Mouse (Mus musculus) left cerebral cortex, adult 6 months (tissue): Measurements from ENCODE around the gene Hal. TPM values are rescaled to one million over a fixed set of nuclear protein-coding genes. Genes with fewer than 3 reads are reported as not detected.

Experiments used
- long read RNA-seq, 2 experiments: library from polyadenylated mRNA; unstranded; transcript quantifications; one replicate each; pipeline ENCODE4 v2.0.0; 2019 to 2020
- polyA plus RNA-seq: library from polyadenylated mRNA; unstranded; fragments of <200 nt; fragmentation: Nextera tagmentation; gene quantifications from 2 replicates; pipeline ENCODE4 v1.2.3, GENCODE M21; 2021

The Hal gene
- 0.09 TPM in 1 of 2 replicates, not detected in the other for polyA plus RNA-seq
- long read RNA-seq, experiment 1 = 0 reads
- long read RNA-seq, experiment 2 = 0 reads

DNA sequence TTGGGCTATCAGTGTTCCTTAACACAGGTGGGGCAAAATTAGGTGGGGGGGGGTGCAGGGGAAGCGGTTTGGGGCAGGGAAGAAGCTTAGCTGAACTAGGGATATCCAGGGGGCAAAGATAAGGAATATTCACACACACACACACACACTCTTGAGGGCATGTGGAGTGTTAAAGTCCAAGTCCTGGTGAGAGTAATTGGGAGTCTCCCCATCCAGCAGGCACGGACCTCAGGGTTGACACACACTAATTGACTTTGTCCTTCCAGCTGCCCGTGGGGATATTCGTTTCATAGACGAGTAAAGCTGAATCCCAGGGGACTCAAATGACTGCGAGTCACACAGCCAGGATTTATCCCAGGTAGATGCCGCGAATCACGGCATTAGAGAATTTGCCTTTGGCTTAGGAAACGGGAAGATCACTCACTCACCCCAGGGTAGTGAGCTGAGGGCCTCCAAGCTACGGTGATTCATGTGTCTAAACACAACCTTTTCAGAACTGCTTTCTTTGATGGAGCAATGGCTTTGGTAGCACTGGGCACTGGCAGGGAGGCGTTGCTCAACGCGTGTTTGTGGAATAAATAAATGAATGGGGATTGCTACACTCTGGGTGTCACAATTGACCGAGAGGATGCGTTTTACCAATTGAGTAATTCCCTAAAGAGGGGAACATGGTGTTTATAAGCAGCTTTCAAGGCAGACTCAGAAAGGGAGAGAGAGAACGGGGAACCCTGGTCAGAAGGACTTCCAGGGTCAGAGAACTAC lies at the start of gene Hal:
TSS of gene Hal (plus strand) at position 703 of the 762 bp plus-strand sequence.

DNA sequence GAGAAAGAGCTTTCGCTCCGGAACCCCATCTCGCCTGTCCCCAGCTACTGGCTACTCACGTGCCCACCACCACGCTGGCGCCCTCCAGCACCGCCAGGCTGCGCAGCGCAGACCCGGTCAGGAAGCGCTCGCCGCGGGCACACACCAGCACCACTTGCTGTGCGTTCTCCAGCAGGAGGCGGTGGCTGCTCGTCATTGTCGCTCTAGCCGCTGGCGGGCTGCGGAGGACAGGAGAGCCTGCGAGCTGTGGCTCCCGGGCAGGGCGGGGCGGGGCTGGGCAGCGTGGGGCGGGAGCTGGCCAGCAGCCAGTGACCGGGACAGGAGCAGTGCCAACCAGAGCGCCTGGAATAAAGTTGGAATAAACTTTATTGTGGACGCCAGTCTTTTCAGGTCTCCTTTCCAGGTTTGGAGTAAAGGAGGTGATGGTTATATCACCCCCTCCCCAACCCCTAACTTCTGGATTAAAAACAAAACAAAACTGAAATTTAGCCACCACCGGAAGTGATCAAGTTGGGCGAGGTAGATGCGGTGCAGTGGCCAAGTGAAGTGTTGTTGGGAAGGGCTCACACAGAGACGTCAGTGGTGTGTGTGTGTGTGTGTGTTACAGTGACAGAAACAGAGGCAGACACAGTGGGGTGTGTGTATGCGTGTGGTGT lies 51.3 kb downstream of the Hal start, which contains the start of gene Amdhd1:
TSS of gene Amdhd1 (minus strand) at position 259 of the 656 bp plus-strand sequence.

DNA sequence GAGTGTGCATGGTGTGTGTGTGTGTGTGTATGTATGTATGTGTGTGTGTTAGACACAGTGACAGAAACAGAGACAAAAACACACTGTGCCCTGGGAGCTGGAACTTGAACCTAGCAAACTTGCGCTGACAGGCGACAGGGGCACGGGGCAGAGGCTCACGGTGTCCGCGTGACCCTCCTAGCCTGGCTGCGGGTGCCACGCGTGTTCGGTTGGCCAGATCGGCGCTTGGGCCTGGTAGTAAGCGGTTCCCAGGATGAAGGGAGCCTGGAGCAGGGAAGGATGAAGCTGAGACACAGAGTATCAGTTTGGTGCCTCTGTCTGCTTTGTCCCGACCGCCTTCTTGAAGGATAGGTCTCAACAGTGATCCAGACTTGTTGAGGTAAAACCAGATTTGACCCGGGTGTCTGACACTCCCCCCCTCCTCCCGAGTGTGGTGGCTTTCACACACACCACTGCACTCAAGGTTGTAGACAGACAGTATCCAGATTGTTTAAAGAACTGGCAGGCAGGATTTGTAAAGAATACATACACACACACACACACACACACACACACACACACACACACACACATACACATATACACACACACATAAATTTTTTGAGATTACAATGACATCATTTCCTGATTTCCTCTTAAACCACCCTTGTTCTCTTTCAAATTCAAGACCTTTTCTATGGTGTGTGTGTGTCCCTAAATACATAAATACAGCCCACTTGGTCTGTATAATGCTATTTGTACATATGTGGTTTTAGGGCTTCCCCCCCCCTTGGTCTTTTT lies 52.1 kb downstream of the Hal start, which contains the start of gene Ccdc38:
TSS of gene Ccdc38 (plus strand) at position 202 of the 780 bp plus-strand sequence.

Other genes with a start within 250 kb of the Hal start
- gene Elk3, start 177.6 kb upstream of the Hal start, polyA plus RNA-seq = 2.0 TPM in 2 replicates
- gene Lta4h, start 35.4 kb upstream of the Hal start, polyA plus RNA-seq = 37.7 and 39.3 TPM in 2 replicates
- gene Amdhd1, start 51.3 kb downstream of the Hal start, polyA plus RNA-seq = 0.28 and 0.37 TPM in 2 replicates
- 0.38 and 0.54 TPM in 2 replicates for gene Ccdc38, start 51.9 kb downstream of the Hal start, polyA plus RNA-seq
- gene Snrpf, start 100.9 kb downstream of the Hal start, polyA plus RNA-seq = 105 and 112 TPM in 2 replicates
- 0.31 and 1.1 TPM in 2 replicates for gene Ntn4, start 151.9 kb downstream of the Hal start, polyA plus RNA-seq